Mouse (Mus musculus) bone marrow macrophage, adult 2 months (primary cell): ENCODE data around the gene Hspb1.

ENCODE experiments used
- CTCF ChIP-seq: IDR thresholded peaks from 2 replicates; pipeline ENCODE4 v1.5.1; 2012; ENCODE audit warnings: low read depth, mild to moderate bottlenecking, low read length, moderate library complexity
- POLR2A ChIP-seq: IDR thresholded peaks from 2 replicates; pipeline ENCODE4 v1.6.1; 2012; ENCODE audit warnings: mild to moderate bottlenecking, low read depth, low read length, borderline replicate concordance

- TF ChIP-seq CTCF (no peak), POLR2A (no peak)
Measured at GRCm38 (mm10) chr5:135866662-135867061, 21.1 kb upstream of the Hspb1 start.
